In the genomic region with DNA sequence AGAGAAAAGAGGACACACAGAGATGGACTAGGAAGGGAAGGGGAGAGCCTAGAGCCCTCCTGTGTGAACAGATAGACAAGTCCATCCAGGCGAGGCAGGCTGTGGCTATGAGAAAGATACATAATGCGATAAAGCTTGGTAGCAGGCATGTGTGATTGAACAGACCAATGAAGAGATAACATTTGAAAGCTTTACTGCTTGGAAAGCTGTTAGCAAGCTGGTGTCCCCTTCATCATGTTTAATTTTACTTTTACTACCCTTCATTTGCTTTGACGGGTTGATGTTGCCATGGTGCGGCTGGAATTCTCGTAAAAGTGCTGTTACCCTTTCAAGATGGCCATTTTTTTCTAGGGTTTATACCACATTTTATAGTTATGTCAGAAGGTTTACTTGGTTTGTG, we compare ENCODE assay signal across 16 mouse cellular contexts.
DNase-seq lines count a peak whose midpoint lies in the region; ATAC-seq and TF ChIP-seq lines count a peak whose summit lies in the region.
"Had no signal": no experiment of that assay in that cellular context is flagged by ENCODE, and none has a peak within 500 bp of the region (broad histone marks: within the 10 kb centered on the region; RNA-seq: fewer than 3 reads in every experiment).

No protein-coding gene starts in this region.

- no peak for DNase-seq in heart, adult 2 months
- DNase-seq in heart, adult 9 months (ENCODE audit: low spot score in 2 of 2), result no peak
- no peak for DNase-seq in kidney, adult 11 months
- peak; percentile 86 for DNase-seq in forelimb bud, embryonic 11.5 days (ENCODE audit: low read depth, low spot score)
- DNase-seq in limb, embryonic 14.5 days (ENCODE audit: low spot score), result peak; percentile 17
- no peak for DNase-seq in midbrain, embryonic 14.5 days
- no peak for DNase-seq in lung, postnatal 10 days
- DNase-seq: B cell, adult 2 months; cerebellum, adult 11 months; layer of hippocampus, adult 9-11 months had no signal

- no peak overlapping the region for H3K4me2 ChIP-seq in kidney, embryonic 14.5 days (replicated peaks; ENCODE audit: low read depth, low read length)
- H3K4me2 ChIP-seq in limb, embryonic 14.5 days (replicated peaks; ENCODE audit: low read depth, low read length, severe bottlenecking), result no peak overlapping the region
- no peak overlapping the region for H3K4me2 ChIP-seq in midbrain, embryonic 14.5 days (ENCODE audit: low read length)
- H3K4me2 ChIP-seq: forebrain, embryonic 13.5 days; liver, embryonic 12.5 days; lung, embryonic 15.5 days had no signal

- WGBS in heart, adult 2 months, result 71% methylated on average over 5 of the region's 5 CpGs
- 31% methylated on average over 5 of the region's 5 CpGs for WGBS in kidney, embryonic 14.5 days
- WGBS in limb, embryonic 14.5 days, result 18% methylated on average over 5 of the region's 5 CpGs
- WGBS in midbrain, embryonic 14.5 days, result 80% methylated on average over 5 of the region's 5 CpGs

- H3K4me1 ChIP-seq in heart, adult 2 months (ENCODE audit: control insufficient read depth, insufficient read depth, low read length), result no peaks in the 10 kb centered on the region; the same call in 1 of the 2 replicates
- H3K4me1 ChIP-seq in kidney, embryonic 14.5 days (ENCODE audit: control insufficient read depth, insufficient read depth, low read length), result no peaks in the 10 kb centered on the region
- H3K4me1 ChIP-seq in limb, embryonic 14.5 days (ENCODE audit: control insufficient read depth, insufficient read depth, low read length), result no peaks in the 10 kb centered on the region; the same call in none of the 2 replicates
- no peaks in the 10 kb centered on the region for H3K4me1 ChIP-seq in midbrain, embryonic 14.5 days (ENCODE audit: control insufficient read depth, insufficient read depth, low read length)
- H3K4me1 ChIP-seq: forebrain, embryonic 13.5 days; liver, embryonic 12.5 days; lung, embryonic 15.5 days; megakaryocyte, embryonic 14.5 days had no signal

- intact Hi-C loops in heart, adult 2 months (cut with DNase I), result no loop called here

- no peak for TF ChIP-seq CTCF in heart, adult 2 months (IDR thresholded peaks at IDR 0.05)

- H3K27ac ChIP-seq in heart, adult 2 months, result peak overlapping the region; percentile 91
- no peak overlapping the region for H3K27ac ChIP-seq in kidney, embryonic 14.5 days (ENCODE audit: low read depth, low read length)
- no peak overlapping the region for H3K27ac ChIP-seq in limb, embryonic 14.5 days (replicated peaks; ENCODE audit: low read depth, low read length)
- H3K27ac ChIP-seq in midbrain, embryonic 14.5 days (replicated peaks; ENCODE audit: low read depth, low read length), result no peak overlapping the region
- H3K27ac ChIP-seq: forebrain, embryonic 13.5 days; hindbrain, postnatal 0 days; liver, embryonic 12.5 days; lung, embryonic 15.5 days had no signal

- no peak for TF ChIP-seq POLR2A in heart, adult 2 months (IDR thresholded peaks at IDR 0.05; ENCODE audit: insufficient read depth, low read depth, low read length)
- no peak for TF ChIP-seq POLR2A in limb, embryonic 14.5 days (IDR thresholded peaks at IDR 0.05; ENCODE audit: borderline replicate concordance, extremely low read depth, insufficient read depth, insufficient read length)

- H3K9me3 ChIP-seq in kidney, embryonic 14.5 days (ENCODE audit: control insufficient read depth, low read length), result no peaks in the 10 kb centered on the region
- no peaks in the 10 kb centered on the region for H3K9me3 ChIP-seq in limb, embryonic 14.5 days (ENCODE audit: control insufficient read depth, low read length)
- no peaks in the 10 kb centered on the region for H3K9me3 ChIP-seq in midbrain, embryonic 14.5 days (ENCODE audit: control insufficient read depth, low read length)
- H3K9me3 ChIP-seq: forebrain, embryonic 13.5 days; liver, embryonic 12.5 days; lung, embryonic 15.5 days; megakaryocyte, embryonic 14.5 days had no signal

- TF ChIP-seq EP300 in heart, adult 2 months (IDR thresholded peaks at IDR 0.05; ENCODE audit: insufficient read depth, low read depth, low read length), result no peak

- 0 out of 2 replicates have a peak, but pooled peaks cover 3% of the 10 kb centered on the region for H3K36me3 ChIP-seq in heart, adult 2 months (ENCODE audit: control insufficient read depth, insufficient read depth, low read length)
- no peaks in the 10 kb centered on the region for H3K36me3 ChIP-seq in kidney, embryonic 14.5 days (ENCODE audit: control insufficient read depth, insufficient read depth, low read length)
- H3K36me3 ChIP-seq in limb, embryonic 14.5 days (ENCODE audit: control insufficient read depth, insufficient read depth, low read length), result no peaks in the 10 kb centered on the region
- H3K36me3 ChIP-seq in midbrain, embryonic 14.5 days (ENCODE audit: control insufficient read depth, insufficient read depth, low read length), result no peaks in the 10 kb centered on the region
- H3K36me3 ChIP-seq: liver, embryonic 12.5 days; lung, embryonic 15.5 days had no signal

- H3K27me3 ChIP-seq in heart, adult 2 months (ENCODE audit: control insufficient read depth, insufficient read depth, low read length), result no peaks in the 10 kb centered on the region
- no peaks in the 10 kb centered on the region for H3K27me3 ChIP-seq in kidney, embryonic 14.5 days (ENCODE audit: control insufficient read depth, insufficient read depth, low read length)
- H3K27me3 ChIP-seq in limb, embryonic 14.5 days (ENCODE audit: control insufficient read depth, insufficient read depth, low read length), result no peaks in the 10 kb centered on the region
- H3K27me3 ChIP-seq in midbrain, embryonic 14.5 days (ENCODE audit: control insufficient read depth, insufficient read depth, low read length), result no peaks in the 10 kb centered on the region
- H3K27me3 ChIP-seq: forebrain, embryonic 13.5 days; liver, embryonic 12.5 days; lung, embryonic 15.5 days; megakaryocyte, embryonic 14.5 days had no signal

- H3K79me2 ChIP-seq in heart, adult 2 months (replicated peaks; ENCODE audit: control insufficient read depth, insufficient read depth, low read length), result no peaks in the 10 kb centered on the region

- no peak overlapping the region for H3K4me3 ChIP-seq in heart, adult 2 months
- no peak overlapping the region for H3K4me3 ChIP-seq in kidney, embryonic 14.5 days (ENCODE audit: low read length)
- no peak overlapping the region for H3K4me3 ChIP-seq in limb, embryonic 14.5 days (replicated peaks; ENCODE audit: low read length)
- no peak overlapping the region for H3K4me3 ChIP-seq in midbrain, embryonic 14.5 days (replicated peaks; ENCODE audit: low read depth, low read length)
- H3K4me3 ChIP-seq: forebrain, embryonic 13.5 days; liver, embryonic 12.5 days; lung, embryonic 15.5 days; megakaryocyte, embryonic 14.5 days had no signal

- peak; percentile 77; the same call in 1 of the 2 replicates for ATAC-seq in kidney, embryonic 14.5 days (ENCODE audit: low FRiP score, low TSS enrichment)
- ATAC-seq in limb, embryonic 14.5 days (ENCODE audit: low FRiP score, low read depth), result no peak
- ATAC-seq in midbrain, embryonic 14.5 days (ENCODE audit: low FRiP score, low TSS enrichment), result no peak
- ATAC-seq: forebrain, embryonic 13.5 days; hindbrain, postnatal 0 days; liver, embryonic 12.5 days had no signal

- no peak overlapping the region for H3K9ac ChIP-seq in heart, adult 2 months (ENCODE audit: low read depth, low read length)
- no peak overlapping the region for H3K9ac ChIP-seq in kidney, embryonic 14.5 days (ENCODE audit: low read depth, low read length)
- H3K9ac ChIP-seq in limb, embryonic 14.5 days (ENCODE audit: low read depth, low read length, severe bottlenecking), result no peak overlapping the region
- H3K9ac ChIP-seq in midbrain, embryonic 14.5 days (replicated peaks; ENCODE audit: low read length), result no peak overlapping the region
- H3K9ac ChIP-seq: forebrain, embryonic 13.5 days; liver, embryonic 12.5 days; lung, embryonic 15.5 days had no signal

Comparison
In these comparisons a context has a peak if more than half of its experiments do, and no peak if none do; other contexts are left out.
1. DNase-seq: peak in forelimb bud, embryonic 11.5 days (single experiment) and limb, embryonic 14.5 days (single experiment); none in heart, adult 2 months (0 of 2), heart, adult 9 months (0 of 2), kidney, adult 11 months (single experiment), midbrain, embryonic 14.5 days (single experiment) and lung, postnatal 10 days (single experiment).